Mouse (Mus musculus) liver, postnatal 0 days (tissue): ENCODE measurements at regions not wholly inside any gene's neighbourhood (a gene's known extent, or its start where the extent isn't known, plus 50 kb on each side); places are given as distances from the start of the nearest gene placed in this dataset.

Source experiments
- ATAC-seq: fragments of 200-750 bp; cut with Nextera tagmentation; 2 replicates; pipeline ENCODE4 v1.8.0; 2017; ENCODE audit warnings: mild to moderate bottlenecking, moderate library complexity
- DNase-seq: peaks from one replicate; pipeline ENCODE4 v3.0.0-alpha.2; 2016
- H3K27ac ChIP-seq: fragments of 300-500 bp; sonication (generic); 2 replicates; pipeline ENCODE4 v1.5.1; 2014; ENCODE audit warnings: antibody characterized with exemption, moderate library complexity, mild to moderate bottlenecking, low read depth
- H3K27me3 ChIP-seq: fragments of 300-500 bp; sonication (generic); 2 replicates; pipeline ENCODE4 v1.6.1; 2014; ENCODE audit warnings: low read length, control low read depth, mixed read lengths; ENCODE audit not compliant: insufficient read depth
- H3K36me3 ChIP-seq: fragments of 300-500 bp; sonication (generic); replicated peaks from 2 replicates; pipeline ENCODE4 v1.6.1; 2014; ENCODE audit warnings: mild to moderate bottlenecking, control low read depth, low read length, moderate library complexity, mixed read lengths; ENCODE audit not compliant: insufficient read depth
- H3K4me1 ChIP-seq: fragments of 300-500 bp; sonication (generic); 2 replicates; pipeline ENCODE4 v1.6.1; 2014; ENCODE audit warnings: antibody characterized with exemption, mild to moderate bottlenecking, control low read depth; ENCODE audit not compliant: insufficient read depth
- H3K4me2 ChIP-seq: fragments of 300-500 bp; sonication (generic); 2 replicates; pipeline ENCODE4 v1.6.1; 2014; ENCODE audit warnings: low read depth, mild to moderate bottlenecking, low read length, moderate library complexity, mixed read lengths
- H3K4me3 ChIP-seq: fragments of 300-500 bp; sonication (generic); 2 replicates; pipeline ENCODE4 v1.5.1; 2014; ENCODE audit warnings: low read depth, low read length
- H3K9ac ChIP-seq: fragments of 300-500 bp; sonication (generic); replicated peaks from 2 replicates; pipeline ENCODE4 v1.6.1; 2014; ENCODE audit warnings: mild to moderate bottlenecking, moderate library complexity
- H3K9me3 ChIP-seq: fragments of 300-500 bp; sonication (generic); 2 replicates; pipeline ENCODE4 v1.6.1; 2016; ENCODE audit warnings: mild to moderate bottlenecking, control low read depth, low read length, mixed read lengths
- CTCF ChIP-seq: sonication (generic); IDR thresholded peaks from 2 replicates; pipeline ENCODE4 v1.5.1; 2016; ENCODE audit warnings: antibody characterized with exemption, low read depth
- EP300 ChIP-seq: IDR thresholded peaks from 2 replicates; pipeline ENCODE4 v1.6.1; 2016; ENCODE audit warnings: antibody characterized with exemption, low read depth, mild to moderate bottlenecking
- WGBS: fragments of 180-500 bp; shearing (Covaris S2); extraction: QIAGEN DNeasy Blood & Tissue Kit; methylation state at CpG from one replicate; pipeline ENCODE4 v1.1.7; 2014; ENCODE audit not compliant: insufficient replicate concordance; 5-methylcytosine and 5-hydroxymethylcytosine counted together

DNA sequence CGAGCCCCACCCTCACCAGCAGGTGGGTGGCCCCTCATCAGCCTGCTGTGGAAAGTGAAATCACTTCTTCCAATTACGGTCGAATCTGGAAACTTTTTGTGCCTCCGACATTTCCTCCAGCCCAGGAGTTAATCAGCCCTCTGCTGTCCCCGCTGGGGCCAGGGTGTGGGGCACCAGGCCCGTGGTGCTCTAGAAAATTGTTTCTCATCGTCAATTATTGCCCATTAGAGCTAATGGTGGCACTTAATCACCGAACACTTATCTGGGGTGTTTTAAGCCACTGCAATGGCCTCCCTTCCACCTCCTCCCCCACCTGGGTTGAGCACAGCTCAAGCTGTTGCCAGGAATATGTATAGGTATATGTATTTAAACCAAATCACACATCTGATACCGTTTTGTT, 72.2 kb downstream of the Barx1 start:
- Histone ChIP-seq H3K4me3 (no peak overlapping the region), H3K36me3 (no peaks in the 10 kb centered on the region), H3K27me3 (peaks cover 46% of the 10 kb centered on the region), H3K9ac (no peak overlapping the region), H3K4me2 (no peak overlapping the region), H3K4me1 (no peaks in the 10 kb centered on the region), H3K9me3 (no peaks in the 10 kb centered on the region), H3K27ac (no peak overlapping the region)
- 60% methylated on average over 9 of the region's 9 CpGs for WGBS
- DNase-seq: no peak
- no peak for ATAC-seq
- TF ChIP-seq CTCF: no peak
- TF ChIP-seq EP300: no peak

DNA sequence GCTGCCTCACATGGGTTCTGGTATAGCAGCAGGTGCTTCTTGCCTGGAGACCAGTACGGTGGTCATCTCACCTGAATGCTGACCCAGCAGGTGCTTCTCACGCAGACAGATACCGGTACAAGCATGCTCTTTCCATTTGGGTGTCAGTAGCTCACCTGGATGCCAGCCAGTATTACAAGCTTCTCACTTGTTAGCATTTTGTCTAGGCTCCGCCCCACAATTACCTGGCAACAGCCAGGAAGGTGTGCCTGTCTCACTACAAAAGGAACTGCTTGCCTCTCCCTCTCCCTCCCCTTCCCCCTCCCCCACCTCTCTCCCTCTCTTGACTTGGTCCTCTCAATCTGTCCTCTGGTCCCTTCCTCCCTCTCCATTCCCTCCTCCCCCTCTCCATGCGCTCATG, 82.8 kb downstream of the Barx1 start:
- Histone ChIP-seq H3K4me1 (no peaks in the 10 kb centered on the region), H3K4me2 (no peak overlapping the region), H3K4me3 (no peak overlapping the region), H3K36me3 (no peaks in the 10 kb centered on the region), H3K27me3 (peaks cover 2% of the 10 kb centered on the region; the same call in 1 of the 2 replicates), H3K9me3 (no peaks in the 10 kb centered on the region), H3K9ac (no peak overlapping the region), H3K27ac (no peak overlapping the region)
- TF ChIP-seq EP300 (no peak), CTCF (no peak)
- ATAC-seq: no peak
- DNase-seq: no peak
- WGBS: 55% methylated on average over 5 of the region's 5 CpGs

DNA sequence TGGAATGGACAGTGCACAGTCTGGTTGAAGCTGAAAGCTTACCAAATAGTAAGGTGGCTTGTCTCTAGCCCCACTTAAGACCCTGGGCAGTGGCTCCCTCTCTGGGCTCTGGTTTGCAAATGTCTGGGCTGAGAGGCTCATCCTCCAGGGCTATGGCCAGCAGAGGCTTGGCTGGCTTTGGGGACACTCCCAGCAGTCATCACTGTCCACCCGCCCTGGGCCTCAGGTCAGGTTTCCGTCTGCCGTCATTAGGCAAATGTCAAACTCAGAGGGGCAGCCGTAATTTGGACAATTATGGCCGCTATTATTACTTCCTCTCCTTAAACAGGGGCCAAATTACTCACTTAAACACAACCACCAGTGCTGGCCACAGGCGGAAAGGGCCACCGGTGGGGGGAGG, 83.5 kb downstream of the Barx1 start:
- WGBS: 34% methylated on average over 7 of the region's 7 CpGs
- Histone ChIP-seq H3K27me3 (peaks cover 2% of the 10 kb centered on the region; the same call in 1 of the 2 replicates), H3K27ac (no peak overlapping the region), H3K9me3 (no peaks in the 10 kb centered on the region), H3K4me2 (no peak overlapping the region), H3K36me3 (no peaks in the 10 kb centered on the region), H3K4me1 (no peaks in the 10 kb centered on the region), H3K4me3 (no peak overlapping the region), H3K9ac (no peak overlapping the region)
- ATAC-seq (no peak), DNase-seq (no peak)
- no peak for TF ChIP-seq EP300
- TF ChIP-seq CTCF: no peak
